Mouse (Mus musculus): ENCODE measurements around the gene Fgf18. TPM values are rescaled to one million over a fixed set of nuclear protein-coding genes. Genes with fewer than 3 reads are reported as not detected.

The Fgf18 gene
- total RNA-seq, 2 experiments from 2014 or later, result 3.2 to 3.5 TPM

DNA sequence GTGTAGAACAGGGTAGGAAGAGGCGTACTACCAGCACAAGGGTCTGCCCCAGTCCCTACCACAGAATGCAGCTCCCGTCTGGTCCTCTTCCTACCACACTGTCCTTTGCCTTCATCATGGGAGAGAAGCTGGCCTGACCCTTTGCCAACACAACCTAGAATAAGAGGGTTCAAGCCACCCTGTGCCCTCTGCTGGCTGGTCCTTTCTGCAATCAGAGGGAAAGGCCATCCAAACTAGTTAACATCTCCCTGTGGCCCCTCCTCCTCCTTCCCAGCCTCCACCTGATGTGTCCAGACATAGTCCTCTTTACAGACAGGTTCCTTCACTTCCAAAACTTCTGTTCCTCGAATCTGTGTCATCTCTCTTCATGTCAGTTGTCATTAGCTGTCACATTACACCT lies 66.0 kb downstream of the Fgf18 start:
- intact Hi-C loops (cut with DNase I), result no loop called here

DNA sequence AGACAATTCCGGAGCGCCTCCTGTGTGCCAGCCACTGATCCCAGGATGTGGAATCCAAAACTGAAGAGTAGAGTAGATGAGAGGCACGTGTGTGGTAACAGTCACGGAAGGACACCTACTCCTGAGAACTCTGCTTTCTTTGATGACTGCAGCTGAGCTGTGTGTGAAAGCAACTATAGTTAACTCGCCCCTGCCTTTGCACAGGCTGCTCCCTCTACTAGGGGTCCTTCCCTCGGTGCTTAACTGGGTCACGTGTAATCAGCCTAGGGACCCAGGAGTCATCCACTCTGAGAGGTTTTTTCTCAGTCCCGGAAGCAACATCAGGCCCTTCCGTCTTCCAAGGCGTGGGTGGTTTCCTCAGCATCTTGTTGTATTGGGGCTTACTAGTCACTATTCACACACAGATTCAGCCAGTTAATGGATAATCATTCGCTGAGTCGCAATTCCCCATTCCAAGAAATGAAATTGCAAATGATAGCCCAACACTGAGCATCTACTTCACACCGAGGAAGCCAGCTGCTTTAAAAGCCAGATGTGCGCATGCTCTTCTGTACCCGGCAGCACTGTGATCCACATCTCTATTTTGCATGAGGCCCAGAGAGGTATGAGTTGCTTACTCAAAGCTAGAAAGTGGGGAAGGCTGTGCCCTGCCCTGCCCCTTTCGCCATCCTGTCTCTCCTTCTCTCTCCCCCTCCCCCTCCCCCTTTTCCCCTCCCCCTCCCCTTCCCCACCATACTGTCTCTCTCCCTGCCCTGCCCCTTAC lies 67.0 kb downstream of the Fgf18 start:
- DNase-seq (ENCODE audit: low spot score in 2 of 2), result peak in 1 of 2 experiments; percentile 57
- intact Hi-C loops (cut with DNase I), result no loop called here

More for the DNA sequence above, 66.0 kb downstream of the Fgf18 start:
- no peak for DNase-seq (ENCODE audit: low spot score in 2 of 2)

DNA sequence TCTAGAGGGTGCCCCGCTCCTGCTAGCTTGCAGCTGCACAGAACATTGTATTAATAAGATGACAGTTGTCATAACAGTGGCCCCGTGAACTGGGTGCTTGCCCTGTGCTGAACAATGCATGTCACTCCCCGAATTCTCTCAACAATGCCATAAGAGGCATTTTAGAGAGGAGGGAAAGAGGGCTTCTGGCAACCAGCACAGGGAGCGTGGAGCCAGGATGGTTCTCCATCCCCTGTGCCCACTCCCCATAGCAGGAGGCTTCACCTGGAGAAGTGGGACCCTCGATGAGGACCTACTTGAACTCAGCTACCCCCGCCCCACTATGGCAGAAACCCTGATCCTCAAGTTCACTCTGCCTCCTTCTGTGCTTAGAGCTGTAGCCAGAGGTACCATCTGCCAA lies 67.8 kb downstream of the Fgf18 start:
- no peak for DNase-seq (ENCODE audit: low spot score in 2 of 2)
- intact Hi-C loops (cut with DNase I), result loop anchor here (5.0 kb wide), 1 partner anchor 68 kb away; the partner anchor contains the start of gene Fgf18

DNA sequence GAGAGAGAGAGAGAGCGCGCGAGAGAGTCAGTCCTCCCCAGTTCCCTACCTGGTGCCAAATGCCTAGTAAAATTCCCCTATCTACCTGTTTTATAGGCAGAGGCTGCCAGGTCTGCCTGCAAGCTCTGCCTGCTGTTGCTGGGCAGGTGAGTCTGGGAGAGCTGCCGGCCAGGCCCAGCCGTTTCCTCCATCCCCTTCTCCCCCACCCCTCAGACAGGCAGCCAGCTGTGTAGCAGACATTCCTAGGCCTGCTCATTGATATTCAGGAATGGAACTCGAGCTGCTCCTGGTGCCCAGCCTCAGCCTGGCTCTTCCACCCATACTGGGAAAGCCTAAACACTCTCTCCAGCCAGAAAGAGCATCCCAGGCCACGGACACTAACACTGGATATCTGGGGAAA lies 69.2 kb downstream of the Fgf18 start:
- intact Hi-C loops (cut with DNase I), result loop anchor here (5.0 kb wide), 1 partner anchor 69 kb away; the partner anchor contains the start of gene Fgf18
- DNase-seq (ENCODE audit: low spot score in 2 of 2), result no peak

DNA sequence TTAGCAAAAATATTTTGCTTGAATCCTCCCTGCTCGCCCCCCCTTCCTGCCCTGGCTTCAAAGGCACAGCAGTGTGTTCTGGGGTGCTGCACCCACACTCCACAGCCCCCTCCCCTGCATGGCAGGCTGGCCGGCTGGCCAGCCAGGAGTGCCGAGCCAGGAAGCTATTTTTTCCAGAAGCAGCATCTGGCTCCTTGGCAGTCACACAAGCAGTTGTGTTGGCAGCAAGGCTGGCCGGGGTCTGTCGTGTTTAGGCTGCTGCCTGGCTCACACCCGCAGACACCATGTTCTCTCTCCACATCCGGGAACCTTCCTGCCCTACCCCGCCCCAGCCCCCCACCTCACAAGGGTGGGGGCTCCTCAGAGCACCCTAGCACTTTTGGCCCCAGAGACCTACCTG lies 71.9 kb downstream of the Fgf18 start:
- intact Hi-C loops (cut with DNase I), result loop anchor here (5.0 kb wide), 1 partner anchor 72 kb away; the partner anchor contains the start of gene Fgf18
- DNase-seq (ENCODE audit: low spot score in 2 of 2), result peak; percentile 51 to 52

DNA sequence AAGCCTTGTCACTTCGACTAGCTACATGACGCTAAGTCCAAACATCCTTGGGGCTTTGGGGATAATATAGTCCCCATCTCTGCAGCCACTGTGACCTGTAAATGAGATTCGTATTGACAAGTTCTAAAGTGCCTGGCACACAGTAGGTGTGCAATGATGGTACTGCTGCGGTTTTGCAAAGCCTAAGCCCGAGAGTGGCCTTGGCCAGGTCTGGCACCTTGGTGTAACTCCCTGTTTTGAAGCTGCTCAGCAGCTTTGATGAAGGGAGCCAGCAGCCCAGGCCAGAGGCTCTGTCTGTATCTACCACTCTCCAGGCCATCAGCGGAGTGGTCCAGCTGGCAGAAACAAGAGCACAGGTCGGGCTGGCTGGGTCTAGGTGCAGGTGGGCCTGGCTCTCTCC lies 72.7 kb downstream of the Fgf18 start:
- intact Hi-C loops (cut with DNase I), result no loop called here
- no peak for DNase-seq (ENCODE audit: low spot score in 2 of 2)

DNA sequence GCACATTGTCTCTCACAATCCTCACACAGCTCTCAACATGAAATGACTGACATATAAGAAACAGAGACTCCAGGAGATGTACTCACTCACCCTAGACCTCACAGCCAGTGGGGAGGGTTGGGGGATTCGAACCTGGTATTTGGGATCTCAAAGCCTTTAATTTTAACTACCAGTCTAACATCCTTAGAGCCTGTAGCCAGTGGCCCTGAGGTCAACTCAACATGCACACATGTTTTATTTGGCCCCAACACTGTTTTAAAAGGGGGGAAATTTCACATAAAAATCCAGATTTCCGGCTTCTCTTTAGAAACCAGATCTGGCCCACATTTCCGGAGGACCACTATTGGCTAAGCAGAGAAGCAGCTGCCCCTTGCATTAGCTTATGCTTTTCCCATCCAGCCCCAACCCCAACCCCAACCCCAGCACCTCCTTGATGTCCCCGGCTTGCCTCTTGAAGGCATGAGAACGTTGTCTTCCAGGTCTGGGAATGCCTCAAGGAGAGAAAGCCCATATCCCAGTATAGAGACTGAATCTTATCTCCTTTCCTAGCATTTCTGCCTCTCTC lies 75.8 kb downstream of the Fgf18 start:
- intact Hi-C loops (cut with DNase I), result no loop called here
- no peak for DNase-seq (ENCODE audit: low spot score in 2 of 2)

DNA sequence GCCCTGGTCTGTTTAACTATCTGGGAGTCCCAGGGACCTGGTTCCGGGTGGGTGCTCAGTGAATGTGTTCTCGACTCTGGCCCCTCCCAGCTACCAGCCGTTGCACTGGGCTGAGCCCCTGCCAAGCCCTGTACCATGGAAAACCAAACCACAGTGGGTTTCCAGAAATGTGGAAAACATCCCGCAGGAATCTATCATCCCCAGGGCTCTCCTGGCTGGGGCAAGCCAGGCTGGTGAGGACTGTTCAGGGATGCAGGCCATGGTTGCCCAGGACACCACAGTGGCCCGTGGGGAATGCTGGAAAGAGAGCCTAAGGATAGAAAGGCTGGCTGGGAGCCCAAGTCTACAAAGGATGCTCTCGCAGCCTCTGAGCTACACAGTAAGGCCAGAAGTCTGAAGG lies 76.7 kb downstream of the Fgf18 start:
- DNase-seq (ENCODE audit: low spot score in 2 of 2), result peak; percentile 34 to 51
- intact Hi-C loops (cut with DNase I), result no loop called here

Other genes with a start within 250 kb of the Fgf18 start
- 100 to 1,000 TPM; 148 to 151 TPM for gene Npm1, start 15.8 kb upstream of the Fgf18 start, total RNA-seq (2021)
- gene Tlx3, start 56.2 kb upstream of the Fgf18 start, total RNA-seq (2021), result not detected
- gene Gm12117, start 129.3 kb upstream of the Fgf18 start, total RNA-seq (2021), result under 1 TPM in 1 of 2 experiments, not detected in 1; 0.50 TPM

Measured in left cerebral cortex, postnatal 25 days (tissue).